Mouse (Mus musculus) stomach, embryonic 16.5 days (tissue): Measurements from ENCODE around the gene Rapgef4. TPM values are rescaled to one million over a fixed set of nuclear protein-coding genes. Genes with fewer than 3 reads are reported as not detected.

Experiments used
- ATAC-seq: fragments of 200-750 bp; cut with Nextera tagmentation; 2 replicates; pipeline ENCODE4 v1.8.0; 2017; ENCODE audit warnings: moderate number of reproducible peaks, moderate TSS enrichment; ENCODE audit not compliant: insufficient read depth, low FRiP score
- H3K27ac ChIP-seq: fragments of 300-500 bp; sonication (generic); 2 replicates; pipeline ENCODE4 v1.5.1; 2014; ENCODE audit warnings: low read length
- H3K27me3 ChIP-seq: fragments of 300-500 bp; sonication (generic); 2 replicates; pipeline ENCODE4 v1.6.1; 2014; ENCODE audit warnings: low read length, control low read depth, mixed read lengths; ENCODE audit not compliant: control insufficient read depth, insufficient read depth
- H3K36me3 ChIP-seq: fragments of 300-500 bp; sonication (generic); 2 replicates; pipeline ENCODE4 v1.6.1; 2014; ENCODE audit warnings: low read length; ENCODE audit not compliant: control insufficient read depth, insufficient read depth
- H3K4me1 ChIP-seq: fragments of 300-500 bp; sonication (generic); 2 replicates; pipeline ENCODE4 v1.6.1; 2014; ENCODE audit warnings: low read length, control low read depth, mixed read lengths; ENCODE audit not compliant: control insufficient read depth, insufficient read depth
- H3K4me2 ChIP-seq: fragments of 300-500 bp; sonication (generic); 2 replicates; pipeline ENCODE4 v1.6.1; 2014; ENCODE audit warnings: low read depth, low read length, mixed read lengths
- H3K4me3 ChIP-seq: fragments of 300-500 bp; sonication (generic); replicated peaks from 2 replicates; pipeline ENCODE4 v1.5.1; 2014; ENCODE audit warnings: mild to moderate bottlenecking, low read length
- H3K9ac ChIP-seq: fragments of 300-500 bp; sonication (generic); 2 replicates; pipeline ENCODE4 v1.6.1; 2014; ENCODE audit warnings: low read length
- H3K9me3 ChIP-seq: fragments of 300-500 bp; sonication (generic); replicated peaks from 2 replicates; pipeline ENCODE4 v1.6.1; 2016; ENCODE audit warnings: low read length, control low read depth; ENCODE audit not compliant: control insufficient read depth
- WGBS: fragments of 180-500 bp; shearing (Covaris S2); extraction: QIAGEN DNeasy Blood & Tissue Kit; methylation state at CpG from one replicate; pipeline ENCODE4 v1.1.7; 2014; 5-methylcytosine and 5-hydroxymethylcytosine counted together
- polyA plus RNA-seq: library from polyadenylated mRNA; unstranded; fragments of >200 nt; fragmentation: Nextera tagmentation; extraction: Ambion mirVana; gene quantifications from 2 replicates; pipeline ENCODE4 v1.2.1, GENCODE M21; 2015

The Rapgef4 gene
- polyA plus RNA-seq, 1 experiment from 2014 or later, result 5.6 TPM

DNA sequence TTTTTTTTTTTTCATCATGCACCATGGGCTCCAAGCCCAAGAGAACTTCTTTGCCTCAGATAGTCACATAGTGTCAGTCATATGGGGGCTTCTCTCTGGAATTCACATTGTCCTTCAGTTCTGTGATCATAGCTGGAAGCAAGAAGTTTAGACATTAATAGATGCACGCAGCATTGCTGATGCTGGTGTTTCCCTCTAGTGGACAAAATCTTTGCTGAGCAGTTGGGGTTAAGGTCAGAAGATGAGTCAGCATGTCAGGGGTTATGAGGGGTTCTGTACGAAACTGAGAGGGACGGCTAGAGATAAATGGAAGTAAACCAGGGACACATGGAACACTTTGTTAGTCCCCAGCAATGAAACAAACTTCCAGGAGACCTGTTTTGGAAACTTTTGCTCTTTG is 216.0 kb downstream of the Rapgef4 start:
- Histone ChIP-seq H3K4me2 (no peak overlapping the region), H3K36me3 (no peaks in the 10 kb centered on the region), H3K9ac (no peak overlapping the region), H3K27me3 (no peaks in the 10 kb centered on the region; the same call in 1 of the 2 replicates), H3K4me3 (no peak overlapping the region), H3K4me1 (peaks cover 4% of the 10 kb centered on the region; the same call in 1 of the 2 replicates), H3K27ac (no peak overlapping the region), H3K9me3 (no peaks in the 10 kb centered on the region)
- ATAC-seq, result no peak
- 25% methylated on average over 3 of the region's 3 CpGs for WGBS

DNA sequence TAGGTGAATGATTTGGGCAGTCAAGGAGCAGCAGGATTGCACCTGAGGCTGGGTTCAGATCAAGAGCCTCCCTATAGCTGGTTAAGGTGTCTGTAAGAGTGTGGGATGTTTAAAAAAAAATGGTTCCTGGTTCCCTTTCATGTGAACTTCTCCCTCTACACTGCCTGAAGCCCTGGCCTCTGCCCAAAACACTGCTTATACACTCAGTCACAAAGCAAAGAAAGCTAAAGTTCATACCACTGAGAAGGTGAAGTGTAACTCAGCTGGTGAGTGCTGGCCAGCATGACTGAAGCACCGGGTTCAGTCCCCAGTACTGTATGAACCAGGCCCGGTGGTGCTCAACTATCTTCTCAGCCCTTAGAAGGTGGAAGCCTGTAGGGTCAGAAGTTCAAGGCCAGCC is 218.4 kb downstream of the Rapgef4 start:
- no peaks in the 10 kb centered on the region for H3K36me3 ChIP-seq
- H3K9me3 ChIP-seq, result no peaks in the 10 kb centered on the region
- WGBS, result 86% methylated on average over 2 of the region's 2 CpGs
- H3K27me3 ChIP-seq, result no peaks in the 10 kb centered on the region; the same call in 1 of the 2 replicates
- no peak for ATAC-seq
- H3K9ac ChIP-seq, result no peak overlapping the region
- no peak overlapping the region for H3K4me2 ChIP-seq
- no peak overlapping the region for H3K27ac ChIP-seq
- H3K4me3 ChIP-seq, result no peak overlapping the region
- peaks cover 15% of the 10 kb centered on the region for H3K4me1 ChIP-seq

DNA sequence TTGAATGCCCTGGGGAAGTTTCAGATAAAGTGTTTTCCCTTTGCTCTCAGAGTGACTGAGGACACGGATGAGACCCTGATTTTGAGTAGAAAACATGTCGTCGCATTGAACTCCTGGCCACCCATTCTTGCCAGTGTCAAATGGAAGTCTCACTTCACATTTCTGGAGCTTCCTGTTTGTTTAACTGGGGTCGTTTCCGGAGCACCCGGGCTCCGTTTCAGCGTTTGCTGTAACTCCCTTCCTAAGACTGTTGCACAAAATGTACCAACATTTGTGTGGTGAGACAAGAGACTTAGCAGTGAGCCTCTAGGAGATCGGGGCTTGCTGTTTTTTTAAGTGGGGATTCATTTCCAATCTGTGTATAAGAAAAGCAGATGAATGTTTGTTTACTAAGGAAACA is 220.5 kb downstream of the Rapgef4 start:
- no peak overlapping the region for H3K4me2 ChIP-seq
- no peaks in the 10 kb centered on the region for H3K36me3 ChIP-seq
- H3K4me3 ChIP-seq, result no peak overlapping the region
- H3K27ac ChIP-seq, result peak overlapping the region; percentile 24; the same call in 1 of the 2 replicates
- H3K27me3 ChIP-seq, result no peaks in the 10 kb centered on the region; the same call in 1 of the 2 replicates
- H3K9me3 ChIP-seq, result no peaks in the 10 kb centered on the region
- WGBS, result 30% methylated on average over 9 of the region's 9 CpGs
- H3K9ac ChIP-seq, result no peak overlapping the region; the same call in 1 of the 2 replicates
- no peak for ATAC-seq
- peaks cover 16% of the 10 kb centered on the region for H3K4me1 ChIP-seq

DNA sequence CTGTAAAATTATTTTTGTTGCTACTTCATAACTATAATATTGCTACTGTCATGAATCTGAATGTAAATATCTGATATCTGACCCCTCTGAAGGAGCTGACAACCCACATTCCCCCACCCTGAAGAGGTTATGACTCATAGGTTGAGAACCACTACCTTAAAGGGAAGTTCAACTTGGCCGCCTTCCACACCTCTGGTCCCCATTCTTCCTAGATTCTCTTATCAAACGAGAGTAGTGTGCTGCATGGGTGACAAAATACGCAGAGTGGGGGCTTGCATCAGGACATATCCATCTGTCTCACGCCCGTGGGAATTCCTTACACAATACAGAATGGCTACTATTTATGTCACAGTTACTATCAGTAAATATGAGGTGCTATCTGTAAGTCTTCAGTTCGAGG is 221.2 kb downstream of the Rapgef4 start:
- Histone ChIP-seq H3K27me3 (no peaks in the 10 kb centered on the region; the same call in 1 of the 2 replicates), H3K36me3 (no peaks in the 10 kb centered on the region), H3K4me3 (no peak overlapping the region), H3K4me1 (peaks cover 19% of the 10 kb centered on the region), H3K4me2 (no peak overlapping the region), H3K27ac (no peak overlapping the region), H3K9ac (no peak overlapping the region), H3K9me3 (no peaks in the 10 kb centered on the region)
- WGBS, result 62% methylated on average over 6 of the region's 6 CpGs
- ATAC-seq, result no peak

DNA sequence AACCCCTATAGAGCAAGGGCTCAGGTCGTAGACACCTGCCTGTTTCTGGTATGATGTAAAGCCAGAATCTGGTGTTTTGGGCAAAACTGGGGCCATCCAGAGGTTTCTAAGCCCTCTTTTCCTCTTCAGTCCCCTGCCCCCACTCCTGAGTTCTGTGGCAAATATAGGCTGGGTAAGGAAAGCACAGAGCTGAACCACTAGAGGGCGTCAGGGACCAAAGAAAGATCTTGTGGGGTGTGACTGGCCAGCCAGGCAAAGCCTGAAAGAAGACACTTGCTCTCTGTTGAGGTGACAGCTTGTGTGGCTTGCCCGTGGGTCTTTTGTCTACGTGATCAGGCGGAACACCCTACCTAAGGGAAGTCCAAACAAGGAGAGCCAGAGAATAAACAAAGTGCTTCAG is 222.6 kb downstream of the Rapgef4 start:
- Histone ChIP-seq H3K4me1 (peaks cover 19% of the 10 kb centered on the region), H3K4me2 (peak overlapping the region; percentile 54), H3K9me3 (no peaks in the 10 kb centered on the region), H3K9ac (peak overlapping the region; percentile 8; the same call in 1 of the 2 replicates), H3K4me3 (peak overlapping the region; percentile 37), H3K27ac (no peak overlapping the region), H3K36me3 (no peaks in the 10 kb centered on the region), H3K27me3 (no peaks in the 10 kb centered on the region; the same call in 1 of the 2 replicates)
- 10% methylated on average over 5 of the region's 5 CpGs for WGBS
- peak; percentile 87; the same call in 1 of the 2 replicates for ATAC-seq

DNA sequence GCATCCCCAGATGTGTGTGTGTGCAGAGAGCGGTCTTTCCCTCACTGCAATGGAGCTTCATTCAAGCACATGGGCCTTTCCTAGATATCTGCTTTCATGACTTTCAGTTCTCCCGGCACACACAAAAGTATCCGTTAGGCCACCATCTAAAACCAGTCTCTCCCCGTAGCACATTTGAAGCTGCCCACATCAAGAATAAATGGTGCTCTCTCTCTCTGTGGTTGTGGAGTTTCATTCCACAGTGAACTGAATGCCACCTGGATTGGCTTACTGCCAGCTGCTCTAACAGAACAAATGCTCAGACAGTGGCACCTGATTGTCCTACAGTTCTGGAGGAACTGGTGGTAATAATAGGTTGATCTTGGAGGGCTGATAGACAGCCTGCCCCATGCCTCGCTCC is 224.8 kb downstream of the Rapgef4 start:
- Histone ChIP-seq H3K9me3 (no peaks in the 10 kb centered on the region), H3K36me3 (no peaks in the 10 kb centered on the region), H3K4me1 (peaks cover 19% of the 10 kb centered on the region), H3K27me3 (no peaks in the 10 kb centered on the region; the same call in 1 of the 2 replicates), H3K4me2 (no peak overlapping the region), H3K9ac (no peak overlapping the region), H3K4me3 (no peak overlapping the region), H3K27ac (no peak overlapping the region)
- ATAC-seq, result no peak
- WGBS, result 91% methylated on average over 5 of the region's 5 CpGs

DNA sequence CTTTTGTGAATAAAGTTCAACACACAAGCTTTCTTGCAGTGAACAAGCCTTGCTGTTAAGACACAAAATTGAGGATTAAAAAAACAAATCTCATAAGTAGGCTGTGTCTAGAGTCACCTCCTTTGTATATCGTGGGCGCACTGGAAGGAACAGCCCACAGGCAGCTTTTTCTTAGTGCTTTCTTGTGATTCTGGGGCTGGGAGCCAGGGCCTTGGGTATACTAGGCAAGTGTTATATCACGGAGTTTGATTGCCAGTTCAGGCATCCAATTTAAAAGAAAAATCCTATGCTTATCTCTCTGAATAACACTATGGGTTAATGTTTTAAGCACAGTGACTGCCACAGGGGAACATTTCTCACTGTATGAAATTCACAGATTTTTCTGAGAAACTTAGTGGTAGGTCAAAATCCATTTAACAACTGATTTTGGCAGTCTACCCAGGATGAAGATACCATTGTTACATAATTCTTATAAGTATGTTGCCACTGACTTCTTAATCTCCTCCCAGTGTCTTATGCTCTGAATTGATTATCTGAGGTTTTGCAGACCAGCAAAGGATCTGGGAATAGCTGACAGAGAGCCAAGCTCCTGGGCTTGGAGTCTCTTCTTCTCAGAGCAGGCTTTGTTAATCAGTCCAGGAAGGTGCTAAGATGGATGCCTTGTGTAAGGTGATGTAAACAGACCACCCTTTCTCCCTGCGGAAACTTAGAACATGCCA is 225.6 kb downstream of the Rapgef4 start:
- Histone ChIP-seq H3K27me3 (no peaks in the 10 kb centered on the region), H3K9ac (no peak overlapping the region), H3K4me2 (no peak overlapping the region), H3K9me3 (no peaks in the 10 kb centered on the region), H3K4me1 (peaks cover 15% of the 10 kb centered on the region), H3K36me3 (no peaks in the 10 kb centered on the region), H3K4me3 (no peak overlapping the region), H3K27ac (no peak overlapping the region)
- ATAC-seq, result no peak
- WGBS, result 65% methylated on average over 4 of the region's 4 CpGs

DNA sequence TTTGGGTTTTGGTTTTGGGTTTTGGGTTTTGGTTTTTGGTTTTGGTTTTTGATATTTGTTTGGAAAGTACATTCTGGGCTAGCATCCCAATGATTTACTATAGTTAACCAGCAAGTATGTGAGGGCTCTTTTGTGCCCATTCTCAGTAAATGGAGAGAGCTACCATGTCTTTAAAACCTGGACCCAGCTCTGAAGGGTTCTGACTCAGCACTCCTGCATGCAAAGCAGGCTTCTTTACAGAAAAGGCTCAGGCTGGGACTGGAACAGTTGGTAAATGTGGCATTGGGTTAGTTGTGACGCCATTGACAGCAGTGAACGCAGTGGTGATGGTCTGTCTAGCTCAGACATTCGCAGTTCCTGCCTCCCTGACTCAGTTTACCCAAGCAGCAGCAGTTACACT is 236.3 kb downstream of the Rapgef4 start:
- no peak for ATAC-seq
- WGBS, result 78% methylated on average over 3 of the region's 3 CpGs

DNA sequence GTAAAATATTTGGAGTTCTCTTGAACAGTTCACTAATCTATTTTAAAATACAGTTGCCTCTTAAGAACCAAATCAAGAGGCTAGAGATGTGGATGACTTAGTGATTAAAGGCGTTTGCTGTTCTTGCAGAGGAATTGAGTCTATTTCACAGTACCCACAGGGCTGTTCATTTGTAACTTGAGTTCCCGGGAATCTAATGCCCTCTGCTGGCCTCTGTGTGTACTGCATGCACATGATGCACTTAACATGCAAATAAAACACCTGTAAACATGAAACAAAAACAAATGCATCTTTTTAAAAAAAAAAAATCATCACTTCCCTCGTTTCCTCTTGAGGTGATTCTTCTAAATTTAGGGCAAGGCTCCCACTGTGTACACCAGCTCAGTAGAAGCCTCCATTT is 238.9 kb downstream of the Rapgef4 start:
- Histone ChIP-seq H3K27me3 (no peaks in the 10 kb centered on the region), H3K9ac (no peak overlapping the region), H3K4me3 (no peak overlapping the region), H3K4me2 (no peak overlapping the region), H3K27ac (no peak overlapping the region), H3K4me1 (no peaks in the 10 kb centered on the region), H3K9me3 (no peaks in the 10 kb centered on the region), H3K36me3 (no peaks in the 10 kb centered on the region)
- 23% methylated on average over 3 of the region's 3 CpGs for WGBS
- ATAC-seq, result no peak

More for the DNA sequence above, 236.3 kb downstream of the Rapgef4 start:
- Histone ChIP-seq H3K27me3 (no peaks in the 10 kb centered on the region), H3K36me3 (no peaks in the 10 kb centered on the region), H3K4me3 (no peak overlapping the region), H3K4me1 (no peaks in the 10 kb centered on the region), H3K27ac (no peak overlapping the region), H3K9me3 (no peaks in the 10 kb centered on the region), H3K9ac (no peak overlapping the region), H3K4me2 (no peak overlapping the region)
